24 mouse cellular contexts compared by ENCODE assay signal in the genomic region with DNA sequence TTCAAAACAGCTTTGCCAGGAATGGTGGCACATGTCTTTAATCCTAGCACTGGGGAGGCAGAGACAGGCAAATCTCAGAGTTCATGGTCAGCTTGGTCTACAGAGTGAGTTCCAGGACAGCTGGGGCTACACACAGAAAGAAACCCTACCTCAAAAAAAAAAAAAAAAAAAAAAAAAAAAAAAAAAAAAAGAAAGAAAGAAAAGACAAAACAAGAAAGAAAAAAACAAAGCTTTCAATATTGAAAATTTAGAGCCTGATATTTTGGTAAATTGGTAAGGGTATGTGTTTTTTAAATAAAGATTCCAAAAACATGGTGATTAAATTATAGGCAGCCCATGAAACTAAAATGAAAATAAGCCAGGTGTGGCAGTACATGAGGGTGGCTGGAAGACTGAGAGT.
"Had no signal": no experiment of that assay in that cellular context is flagged by ENCODE, and none has a peak within 500 bp of the region (broad histone marks: within the 10 kb centered on the region; RNA-seq: fewer than 3 reads in every experiment).

No protein-coding gene starts in this region.

- H3K27ac ChIP-seq: gastrocnemius, adult 2 months; heart, embryonic 13.5 days; heart, embryonic 15.5 days; hindbrain, embryonic 14.5 days; intestine, embryonic 15.5 days; layer of hippocampus, adult 2 months; left cerebral cortex, adult 2 months; limb, embryonic 10.5 days; limb, embryonic 12.5 days; liver, embryonic 14.5 days had no signal

- ATAC-seq: hindbrain, embryonic 16.5 days; inflammation-experienced regulatory T-cells, adult 6 months; intestine, embryonic 15.5 days; intestine, postnatal 0 days had no signal

- H3K36me3 ChIP-seq: heart, embryonic 13.5 days; heart, embryonic 15.5 days; intestine, embryonic 15.5 days; limb, embryonic 10.5 days; limb, embryonic 12.5 days had no signal

- H3K27me3 ChIP-seq: heart, embryonic 13.5 days; heart, embryonic 15.5 days; intestine, embryonic 15.5 days; limb, embryonic 12.5 days had no signal

- H3K9ac ChIP-seq: heart, embryonic 13.5 days; heart, embryonic 15.5 days; hindbrain, embryonic 14.5 days; intestine, embryonic 15.5 days; limb, embryonic 12.5 days; liver, embryonic 14.5 days had no signal

- DNase-seq: gastrocnemius, adult 2 months; gastrocnemius, postnatal 10 days; gastrocnemius, postnatal 25 days; heart, adult 18-20 months; heart, postnatal 14 days; heart, postnatal 36 days; kidney, adult 18-20 months; kidney, adult 8-10 months; kidney, postnatal 10 days; kidney, postnatal 25 days; kidney, postnatal 4 days had no signal

- H3K9me3 ChIP-seq: heart, embryonic 13.5 days; heart, embryonic 15.5 days; intestine, embryonic 15.5 days; limb, embryonic 10.5 days; limb, embryonic 12.5 days had no signal

- H3K4me3 ChIP-seq: gastrocnemius, adult 2 months; heart, embryonic 13.5 days; heart, embryonic 15.5 days; intestine, embryonic 15.5 days; layer of hippocampus, adult 2 months; left cerebral cortex, adult 2 months; limb, embryonic 10.5 days; limb, embryonic 12.5 days had no signal

- H3K4me2 ChIP-seq: heart, embryonic 11.5 days; heart, embryonic 13.5 days; heart, embryonic 15.5 days; hindbrain, embryonic 14.5 days; intestine, embryonic 15.5 days; limb, embryonic 12.5 days had no signal
